Mouse (Mus musculus) megakaryocyte, embryonic 14.5 days (primary cell): ENCODE data around the gene Ddah2.

Source experiments
- FLI1 ChIP-seq: IDR thresholded peaks from 2 replicates; pipeline ENCODE4 v1.6.1; 2012; ENCODE audit warnings: low read length, inconsistent platforms, mixed read lengths
- GATA1 ChIP-seq: IDR thresholded peaks from 3 replicates; pipeline ENCODE4 v1.6.1; 2012; ENCODE audit warnings: mixed read lengths, low read length, inconsistent platforms, borderline replicate concordance

GRCm38 (mm10) chr17:35048149-35048931, 10.5 kb upstream of the Ddah2 start:
- no peak for TF ChIP-seq GATA1
- no peak for TF ChIP-seq FLI1
